Mouse (Mus musculus): ENCODE measurements around the gene Grasp.
A peak's percentile ranks its signal among the peaks of the same experiment; 100 is the strongest.

The Grasp gene

DNA sequence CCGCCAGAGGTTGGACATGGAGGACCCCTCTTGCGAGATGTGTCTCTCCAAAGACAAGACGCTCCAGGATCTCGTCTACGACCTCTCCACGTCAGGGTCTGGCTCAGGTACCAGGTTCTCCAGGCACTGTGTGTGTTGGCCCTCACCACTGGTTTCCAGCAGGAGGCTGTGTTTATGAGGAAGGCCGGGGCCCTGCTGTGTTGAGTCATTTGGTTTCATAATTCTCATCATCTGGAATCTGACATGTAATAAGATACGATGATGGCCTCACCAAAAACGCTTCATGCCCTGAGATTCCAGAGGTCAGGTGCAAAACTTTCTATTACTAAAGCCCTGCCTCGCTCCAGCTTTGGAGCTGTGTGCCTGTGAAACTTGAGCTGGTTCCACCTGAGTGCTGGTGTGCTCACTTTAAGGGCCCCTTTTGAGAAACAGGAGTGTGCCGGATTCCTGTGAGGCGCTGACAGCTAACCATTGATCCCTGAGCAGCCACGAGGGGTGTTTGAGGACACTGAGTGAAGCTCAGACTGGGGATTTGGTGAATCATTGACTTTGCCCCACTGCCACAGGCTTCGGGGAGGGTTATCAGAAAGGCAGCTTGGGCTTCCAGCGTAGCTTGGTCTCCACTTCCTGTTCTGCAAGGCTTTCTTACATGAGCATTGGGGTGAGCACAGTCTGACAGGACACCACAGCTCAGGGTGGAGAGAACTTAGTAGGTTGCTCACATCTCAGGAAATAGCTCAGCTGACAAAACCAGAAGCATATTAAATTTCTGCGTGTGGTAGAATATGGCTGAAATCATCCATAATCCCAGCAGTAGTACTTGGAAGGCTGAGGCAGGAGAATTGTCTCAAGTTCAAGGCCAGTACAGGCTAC lies 28.8 kb upstream of the Grasp start:
- DNase-seq (ENCODE audit: low spot score), result no peak

DNA sequence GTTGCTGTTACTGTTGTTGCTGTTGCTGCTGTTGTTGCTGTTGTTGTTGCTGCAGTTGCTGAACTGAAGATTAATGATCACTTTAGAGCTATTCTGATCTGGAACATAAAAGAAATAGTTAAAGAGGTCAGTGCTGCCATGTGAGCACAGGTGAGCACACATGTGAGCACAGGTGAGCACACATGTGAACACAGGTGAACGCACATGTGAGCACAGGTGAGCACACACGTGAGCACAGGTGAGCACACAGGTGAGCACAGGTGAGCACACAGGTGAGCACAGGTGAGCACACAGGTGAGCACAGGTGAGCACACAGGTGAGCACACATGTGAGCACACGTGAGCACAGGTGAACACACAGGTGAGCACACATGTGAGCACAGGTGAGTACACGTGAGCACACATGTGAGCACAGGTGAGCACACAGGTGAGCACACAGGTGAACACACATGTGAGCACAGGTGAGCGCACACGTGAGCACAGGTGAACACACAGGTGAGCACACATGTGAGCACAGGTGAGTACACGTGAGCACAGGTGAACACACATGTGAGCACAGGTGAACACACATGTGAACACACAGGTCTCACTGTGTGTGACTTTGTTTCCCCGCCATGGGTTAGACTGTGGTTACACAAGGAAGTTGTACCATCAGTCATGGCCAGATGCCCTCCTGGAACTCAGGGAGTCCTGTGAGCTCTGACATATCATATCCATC lies 27.8 kb upstream of the Grasp start:
- no peak for DNase-seq (ENCODE audit: low spot score)

GRCm38 (mm10) chr15:101196961-101197360 lies 27.0 kb upstream of the Grasp start:
- no peak for DNase-seq (ENCODE audit: low spot score)

- DNase-seq (ENCODE audit: low spot score), result no peak
Observed at GRCm38 (mm10) chr15:101197497-101198179, 26.4 kb upstream of the Grasp start.

GRCm38 (mm10) chr15:101198218-101198617 lies 25.8 kb upstream of the Grasp start:
- peak; percentile 68 for DNase-seq (ENCODE audit: low spot score)

GRCm38 (mm10) chr15:101198850-101199249 lies 25.1 kb upstream of the Grasp start:
- DNase-seq (ENCODE audit: low spot score), result no peak

GRCm38 (mm10) chr15:101200777-101201295 lies 23.2 kb upstream of the Grasp start:
- DNase-seq (ENCODE audit: low spot score), result no peak

GRCm38 (mm10) chr15:101201414-101201813 lies 22.6 kb upstream of the Grasp start:
- DNase-seq (ENCODE audit: low spot score), result no peak

DNA sequence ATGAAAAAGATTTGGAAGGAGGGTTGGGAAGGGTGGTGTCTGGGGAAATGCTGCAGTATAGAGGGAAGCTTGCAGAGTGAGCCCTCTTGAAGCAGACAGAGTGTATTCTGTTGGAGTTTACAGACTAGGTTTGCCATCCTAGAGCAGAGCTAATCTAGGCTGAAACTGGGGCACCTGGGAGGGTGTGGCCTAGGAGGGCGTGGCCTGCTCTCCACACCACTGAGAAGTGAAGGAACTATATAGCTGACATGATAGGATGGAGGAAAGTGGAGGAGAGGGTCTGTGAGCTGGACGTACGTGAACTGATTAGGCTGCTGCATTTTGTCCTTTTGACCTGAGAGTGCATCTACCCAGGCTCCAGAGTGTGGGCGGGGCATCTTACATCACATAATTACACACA lies 20.3 kb upstream of the Grasp start:
- no peak for DNase-seq (ENCODE audit: low spot score)

GRCm38 (mm10) chr15:101204781-101205180 lies 19.2 kb upstream of the Grasp start:
- DNase-seq (ENCODE audit: low spot score), result no peak

DNA sequence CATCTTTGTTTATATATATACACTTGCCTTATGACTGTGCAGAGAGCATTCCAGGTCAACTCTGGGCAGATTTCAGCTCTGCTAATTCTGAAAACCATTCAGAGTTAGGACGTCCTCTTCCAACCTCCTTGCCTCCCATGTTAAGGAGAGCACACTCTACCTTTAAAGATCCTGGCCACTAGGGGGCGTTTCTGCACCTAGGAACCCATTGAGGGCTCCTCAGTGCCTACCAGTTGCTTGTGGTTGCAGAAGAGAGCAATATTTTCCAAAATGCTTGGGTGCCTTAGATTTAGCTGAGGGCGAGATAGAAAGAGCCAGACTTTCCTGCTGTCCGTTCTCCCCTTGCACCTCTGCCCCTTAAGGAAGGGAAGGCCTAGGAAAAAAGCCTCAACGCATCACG lies 13.8 kb upstream of the Grasp start:
- peak; percentile 65 for DNase-seq (ENCODE audit: low spot score)

GRCm38 (mm10) chr15:101210998-101211613 lies 12.9 kb upstream of the Grasp start:
- no peak for DNase-seq (ENCODE audit: low spot score)

- no peak for DNase-seq (ENCODE audit: low spot score)
Observed at GRCm38 (mm10) chr15:101212435-101212834, 11.6 kb upstream of the Grasp start.

DNA sequence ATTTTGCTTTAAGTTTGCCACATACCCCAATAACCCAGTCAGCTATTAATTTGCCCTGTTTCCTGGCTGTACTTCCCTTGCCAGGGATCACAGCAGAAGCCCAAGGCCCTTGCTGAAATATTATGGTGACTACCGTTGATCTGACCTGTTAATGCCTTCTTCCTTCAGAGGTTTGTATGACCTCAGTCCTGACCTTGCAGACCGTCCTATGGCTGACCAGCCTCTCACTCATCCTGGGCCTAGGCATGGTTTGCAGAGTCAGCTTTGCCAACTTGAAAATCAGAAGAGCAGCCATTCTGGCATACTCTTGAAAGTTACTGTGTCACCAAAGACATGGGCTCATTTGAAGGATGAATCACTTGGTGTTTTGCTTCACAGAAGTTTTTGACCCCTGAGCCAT lies 8.9 kb upstream of the Grasp start:
- no peak for DNase-seq (ENCODE audit: low spot score)

DNA sequence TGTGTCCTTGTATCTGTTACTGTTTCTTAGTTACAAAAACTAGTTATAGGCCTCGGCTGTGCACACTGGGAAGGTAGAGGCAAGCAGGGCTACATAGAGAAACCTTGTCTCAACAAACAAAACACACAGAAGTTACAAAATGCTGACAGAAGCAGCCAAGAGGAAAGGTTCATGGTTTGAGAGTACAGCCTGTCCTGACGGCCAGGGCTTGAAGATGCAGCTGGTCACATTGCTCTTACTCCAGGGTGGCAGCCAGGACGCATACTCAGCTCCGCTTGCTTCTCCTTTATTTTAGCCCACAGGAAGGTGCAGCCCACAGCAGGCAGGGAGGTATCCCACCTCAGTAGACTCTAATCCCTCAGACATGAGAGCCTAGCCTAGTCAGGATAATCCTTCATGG lies 8.0 kb upstream of the Grasp start:
- DNase-seq (ENCODE audit: low spot score), result no peak

DNA sequence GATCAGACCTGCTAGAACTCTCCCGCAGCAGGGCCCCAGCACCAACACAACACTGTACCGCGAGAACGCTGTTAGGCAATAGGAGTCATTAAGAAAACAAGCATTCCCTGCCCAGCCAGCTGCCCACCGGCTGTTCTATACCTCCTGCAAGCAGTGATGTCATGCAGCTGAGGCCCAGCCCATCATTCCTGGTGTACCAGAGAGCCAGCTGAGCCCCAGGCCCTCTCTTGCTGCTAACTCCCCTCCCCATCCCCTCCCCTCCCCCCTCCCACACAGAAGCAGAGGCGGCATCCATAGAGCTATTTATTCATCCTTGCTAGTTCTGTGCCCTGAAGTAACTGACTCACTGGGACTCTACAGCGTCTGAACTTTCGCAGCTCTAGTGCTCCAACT lies 3.1 kb upstream of the Grasp start:
- no peak for DNase-seq (ENCODE audit: low spot score)

- peak; percentile 89 for DNase-seq (ENCODE audit: low spot score)
Observed at GRCm38 (mm10) chr15:101221298-101222104, 2.5 kb upstream of the Grasp start.

GRCm38 (mm10) chr15:101222897-101223482 lies 998 bp upstream of the Grasp start:
- DNase-seq (ENCODE audit: low spot score), result no peak

- no peak for DNase-seq (ENCODE audit: low spot score)
Observed at GRCm38 (mm10) chr15:101223596-101223995, 392 bp upstream of the Grasp start.

- no peak for DNase-seq (ENCODE audit: low spot score)
Observed at GRCm38 (mm10) chr15:101224977-101225376, 989 bp downstream of the Grasp start.

DNA sequence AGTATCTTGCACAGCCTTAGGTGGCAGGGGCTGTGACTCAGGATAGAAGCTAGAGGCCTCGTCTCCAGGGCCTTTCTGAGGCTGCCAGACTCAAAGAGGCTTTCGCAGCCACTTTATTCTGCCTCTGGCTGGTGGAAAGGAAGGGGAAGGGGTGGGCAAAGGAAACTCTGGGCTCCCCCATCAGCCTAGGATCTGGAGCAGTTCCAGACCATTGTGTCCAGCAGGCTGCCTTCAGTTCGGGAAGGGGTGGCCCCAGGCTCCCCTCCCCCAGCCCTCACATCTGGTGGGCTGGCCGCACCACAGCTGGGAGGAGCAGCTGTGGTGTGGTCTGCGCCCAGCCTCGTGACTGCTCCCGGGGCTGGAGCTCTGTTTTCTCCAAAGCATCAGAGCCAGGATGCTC lies 4.0 kb downstream of the Grasp start:
- no peak for DNase-seq (ENCODE audit: low spot score)
